ENCODE assay signal across 13 mouse cellular contexts in the genomic region with DNA sequence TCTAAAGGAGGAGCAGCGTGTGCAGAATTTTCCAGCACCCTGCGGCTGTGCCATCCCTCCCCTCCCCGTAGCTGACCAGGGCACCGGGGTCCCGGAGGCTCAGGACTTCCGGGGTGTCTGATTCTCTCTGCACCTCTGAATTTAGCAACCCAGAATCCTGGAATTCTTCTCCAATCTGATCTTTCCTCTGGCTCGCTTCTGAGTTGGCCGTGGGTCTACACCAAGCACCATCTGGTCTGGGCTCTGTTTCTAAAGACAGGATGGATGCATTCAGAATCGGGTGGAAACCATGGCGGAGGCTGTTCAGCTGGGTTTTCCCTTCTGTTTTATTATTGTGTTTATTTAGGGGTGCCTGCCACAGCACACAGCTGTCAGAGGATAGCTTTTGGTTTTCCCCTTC. TPM values are rescaled to one million over a fixed set of nuclear protein-coding genes. Genes with fewer than 3 reads are reported as not detected.
A peak's percentile ranks its signal among the peaks of the same experiment; 100 is the strongest.
DNase-seq lines count a peak whose midpoint lies in the region; ATAC-seq lines count a peak whose summit lies in the region.
"Had no signal": no experiment of that assay in that cellular context is flagged by ENCODE, and none has a peak within 500 bp of the region (broad histone marks: within the 10 kb centered on the region; RNA-seq: fewer than 3 reads in every experiment).

No protein-coding gene starts in this region.

- no peak overlapping the region for H3K4me2 ChIP-seq in hindbrain, embryonic 15.5 days
- H3K4me2 ChIP-seq in hindbrain, embryonic 16.5 days (ENCODE audit: low read length): no peak overlapping the region
- H3K4me2 ChIP-seq in forebrain, embryonic 16.5 days (ENCODE audit: low read length): peak overlapping the region; percentile 10; the same call in 1 of the 2 replicates
- H3K4me2 ChIP-seq: embryonic facial prominence, embryonic 15.5 days; limb, embryonic 13.5 days; lung, embryonic 14.5 days had no signal

- no peak for ATAC-seq in hindbrain, embryonic 15.5 days (ENCODE audit: low FRiP score, low read depth)
- no peak for ATAC-seq in hindbrain, embryonic 16.5 days
- peak; percentile 64; the same call in 1 of the 2 replicates for ATAC-seq in forebrain, embryonic 16.5 days
- no peak for ATAC-seq in erythroid progenitor cell, adult 5-6 weeks (replicated peaks; ENCODE audit: low FRiP score, poor library complexity, severe bottlenecking)

- no peaks in the 10 kb centered on the region for H3K27me3 ChIP-seq in hindbrain, embryonic 15.5 days
- no peaks in the 10 kb centered on the region for H3K27me3 ChIP-seq in hindbrain, embryonic 16.5 days (replicated peaks; ENCODE audit: control insufficient read depth, insufficient read depth, low read length)
- no peaks in the 10 kb centered on the region for H3K27me3 ChIP-seq in forebrain, embryonic 16.5 days (replicated peaks; ENCODE audit: control insufficient read depth, insufficient read depth, low read length)
- H3K27me3 ChIP-seq: embryonic facial prominence, embryonic 15.5 days had no signal

- WGBS in hindbrain, embryonic 15.5 days: 79% methylated on average over 10 of the region's 10 CpGs
- WGBS in hindbrain, embryonic 16.5 days: 80% methylated on average over 10 of the region's 10 CpGs
- 72% methylated on average over 10 of the region's 10 CpGs for WGBS in forebrain, embryonic 16.5 days

- no peaks in the 10 kb centered on the region for H3K9me3 ChIP-seq in hindbrain, embryonic 15.5 days
- H3K9me3 ChIP-seq in hindbrain, embryonic 16.5 days (ENCODE audit: control insufficient read depth, low read length): no peaks in the 10 kb centered on the region
- H3K9me3 ChIP-seq in forebrain, embryonic 16.5 days (ENCODE audit: control insufficient read depth, low read length): no peaks in the 10 kb centered on the region
- H3K9me3 ChIP-seq: embryonic facial prominence, embryonic 15.5 days; limb, embryonic 13.5 days had no signal

- peak; percentile 41 for DNase-seq in testis, postnatal 10 days (ENCODE audit: low spot score)
- DNase-seq in testis, postnatal 14 days (ENCODE audit: low spot score): no peak
- no peak for DNase-seq in thymus, postnatal 10 days (ENCODE audit: low spot score in 2 of 2)
- DNase-seq in Muller cell, postnatal 12 days (ENCODE audit: inconsistent ontology term): no peak
- DNase-seq: lung, embryonic 14.5 days; thymus, postnatal 36 days had no signal

- peaks cover 27% of the 10 kb centered on the region for H3K4me1 ChIP-seq in hindbrain, embryonic 15.5 days (replicated peaks)
- H3K4me1 ChIP-seq in hindbrain, embryonic 16.5 days (ENCODE audit: control insufficient read depth, insufficient read depth, low read depth, low read length): peaks cover 24% of the 10 kb centered on the region
- H3K4me1 ChIP-seq in forebrain, embryonic 16.5 days (replicated peaks; ENCODE audit: control insufficient read depth, insufficient read depth, low read length): peaks cover 29% of the 10 kb centered on the region

- no peak overlapping the region for H3K4me3 ChIP-seq in hindbrain, embryonic 15.5 days
- H3K4me3 ChIP-seq in hindbrain, embryonic 16.5 days (ENCODE audit: low read length): no peak overlapping the region
- no peak overlapping the region for H3K4me3 ChIP-seq in forebrain, embryonic 16.5 days (replicated peaks; ENCODE audit: low read length)
- H3K4me3 ChIP-seq: embryonic facial prominence, embryonic 15.5 days; limb, embryonic 13.5 days; myocyte had no signal

- H3K36me3 ChIP-seq in hindbrain, embryonic 15.5 days: no peaks in the 10 kb centered on the region
- no peaks in the 10 kb centered on the region for H3K36me3 ChIP-seq in hindbrain, embryonic 16.5 days (ENCODE audit: control insufficient read depth, insufficient read depth, low read length)
- H3K36me3 ChIP-seq in forebrain, embryonic 16.5 days (ENCODE audit: control insufficient read depth, insufficient read depth): no peaks in the 10 kb centered on the region
- H3K36me3 ChIP-seq: embryonic facial prominence, embryonic 15.5 days; limb, embryonic 13.5 days had no signal

- H3K9ac ChIP-seq in hindbrain, embryonic 15.5 days: no peak overlapping the region
- no peak overlapping the region for H3K9ac ChIP-seq in hindbrain, embryonic 16.5 days (ENCODE audit: low read depth, low read length)
- H3K9ac ChIP-seq in forebrain, embryonic 16.5 days (replicated peaks; ENCODE audit: low read depth, low read length): no peak overlapping the region
- H3K9ac ChIP-seq: embryonic facial prominence, embryonic 15.5 days; limb, embryonic 13.5 days; lung, embryonic 14.5 days had no signal

- 0 out of 2 replicates have a peak overlapping the region, but pooled peaks have one; percentile 50 for H3K27ac ChIP-seq in hindbrain, embryonic 15.5 days (replicated peaks)
- H3K27ac ChIP-seq in hindbrain, embryonic 16.5 days (ENCODE audit: low read depth, low read length): no peak overlapping the region
- peak overlapping the region; percentile 57 for H3K27ac ChIP-seq in forebrain, embryonic 16.5 days (ENCODE audit: low read length)
- H3K27ac ChIP-seq: embryonic facial prominence, embryonic 15.5 days; limb, embryonic 13.5 days had no signal

RNA-seq across cellular contexts. Expression of gene Rpl3, which starts 9.2 kb away (rescaled TPM):
- 547 and 570 TPM in 2 replicates for polyA plus RNA-seq in hindbrain, embryonic 15.5 days (2015; fragmentation: Nextera tagmentation; extraction: Ambion mirVana)
- 523 and 556 TPM in 2 replicates for polyA plus RNA-seq in hindbrain, embryonic 16.5 days (2015; fragmentation: Nextera tagmentation; extraction: Ambion mirVana)
- 605 and 629 TPM in 2 replicates for polyA plus RNA-seq in forebrain, embryonic 16.5 days (2015; fragmentation: Nextera tagmentation; extraction: Ambion mirVana)
- 600 and 647 TPM in 2 replicates for total RNA-seq in erythroid progenitor cell, adult 5-6 weeks (2015; ENCODE audit: low replicate concordance)
- total RNA-seq in erythroid progenitor cell, adult 5-6 weeks (2017; ENCODE audit: low replicate concordance): 701 and 821 TPM in 2 replicates

RNA-seq across cellular contexts. Expression of gene Syngr1, which starts 9.7 kb away (rescaled TPM):
- 61.5 and 64.3 TPM in 2 replicates for polyA plus RNA-seq in hindbrain, embryonic 15.5 days (2015; fragmentation: Nextera tagmentation; extraction: Ambion mirVana)
- 78.6 and 80.3 TPM in 2 replicates for polyA plus RNA-seq in hindbrain, embryonic 16.5 days (2015; fragmentation: Nextera tagmentation; extraction: Ambion mirVana)
- 49.5 and 58.4 TPM in 2 replicates for polyA plus RNA-seq in forebrain, embryonic 16.5 days (2015; fragmentation: Nextera tagmentation; extraction: Ambion mirVana)
- 19.1 and 20.1 TPM in 2 replicates for total RNA-seq in erythroid progenitor cell, adult 5-6 weeks (2015; ENCODE audit: low replicate concordance)
- 3.6 and 16.7 TPM in 2 replicates for total RNA-seq in erythroid progenitor cell, adult 5-6 weeks (2017; ENCODE audit: low replicate concordance)

RNA-seq across cellular contexts. Expression of gene Tab1, which starts 32.1 kb away (rescaled TPM):
- 37.4 and 40.2 TPM in 2 replicates for polyA plus RNA-seq in hindbrain, embryonic 15.5 days (2015; fragmentation: Nextera tagmentation; extraction: Ambion mirVana)
- polyA plus RNA-seq in hindbrain, embryonic 16.5 days (2015; fragmentation: Nextera tagmentation; extraction: Ambion mirVana): 37.1 and 39.9 TPM in 2 replicates
- 40.7 and 43.8 TPM in 2 replicates for polyA plus RNA-seq in forebrain, embryonic 16.5 days (2015; fragmentation: Nextera tagmentation; extraction: Ambion mirVana)
- 8.6 and 9.2 TPM in 2 replicates for total RNA-seq in erythroid progenitor cell, adult 5-6 weeks (2015; ENCODE audit: low replicate concordance)
- 22.5 and 26.3 TPM in 2 replicates for total RNA-seq in erythroid progenitor cell, adult 5-6 weeks (2017; ENCODE audit: low replicate concordance)
